Mouse (Mus musculus): ENCODE data around the gene Gm7271. TPM values are rescaled to one million over a fixed set of nuclear protein-coding genes. Genes with fewer than 3 reads are reported as not detected.

The Gm7271 gene
- not detected in 2 replicates for polyA plus RNA-seq (2012; rRNA removed)

GRCm38 (mm10) chr5:76483811-76484210 lies at the start of gene Gm7271:
TSS of gene Gm7271 (plus strand) at chr5:76484040.
- Histone ChIP-seq H3K27me3 (ENCODE audit: control insufficient read depth, insufficient read depth, low read length) (no peaks in the 10 kb centered on the region), H3K27ac (ENCODE audit: control insufficient read depth, insufficient read depth, low read length) (no peak within 1 kb of the TSS), H3K4me3 (ENCODE audit: control insufficient read depth, insufficient read depth, low read length) (no peak within 1 kb of the TSS), H3K36me3 (ENCODE audit: control insufficient read depth, insufficient read depth, low read length) (no peaks in the 10 kb centered on the region), H3K4me1 (replicated peaks; ENCODE audit: control insufficient read depth, insufficient read depth, low read length) (no peaks in the 10 kb centered on the region)
- TF ChIP-seq POLR2A (IDR thresholded peaks at IDR 0.05; ENCODE audit: control insufficient read depth, extremely low read depth, insufficient read depth, low read length, poor library complexity) (no peak), CTCF (IDR thresholded peaks at IDR 0.05; ENCODE audit: borderline replicate concordance, control insufficient read depth, extremely low read depth, insufficient read depth, low read length, poor library complexity) (no peak)
- 70% methylated on average over 5 of the region's 5 CpGs for WGBS
- no peak for DNase-seq

- H3K27me3 ChIP-seq (ENCODE audit: control insufficient read depth, insufficient read depth, low read length): no peaks in the 10 kb centered on the region
- WGBS: 93% methylated on average over 5 of the region's 5 CpGs
- H3K27ac ChIP-seq (ENCODE audit: control insufficient read depth, insufficient read depth, low read length): no peak overlapping the region
Measured at GRCm38 (mm10) chr5:76437100-76437499, 46.7 kb upstream of the Gm7271 start.

DNA sequence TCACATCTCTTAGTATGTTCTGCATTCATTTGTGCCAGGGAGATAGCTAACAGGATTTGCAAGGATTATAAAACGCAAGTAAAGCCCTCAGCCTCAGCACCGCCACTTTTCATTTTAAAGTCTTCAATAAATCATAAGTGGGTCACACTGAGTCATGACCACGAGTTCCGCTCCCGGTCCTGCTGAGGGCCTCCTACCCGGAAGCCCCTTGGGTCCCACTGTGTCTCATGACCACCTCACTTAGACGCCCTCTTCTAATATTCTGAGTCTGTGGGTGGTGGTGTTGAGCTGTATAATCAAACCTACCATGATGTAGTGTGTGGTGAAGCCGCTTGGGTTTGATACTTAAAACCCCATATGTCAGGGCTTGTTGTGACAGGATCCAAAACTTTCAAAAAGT lies 46.1 kb upstream of the Gm7271 start:
- no peak for DNase-seq
- Histone ChIP-seq H3K27me3 (ENCODE audit: control insufficient read depth, insufficient read depth, low read length) (no peaks in the 10 kb centered on the region), H3K27ac (ENCODE audit: control insufficient read depth, insufficient read depth, low read length) (no peak overlapping the region), H3K4me1 (replicated peaks; ENCODE audit: control insufficient read depth, insufficient read depth, low read length) (no peaks in the 10 kb centered on the region), H3K4me3 (ENCODE audit: control insufficient read depth, insufficient read depth, low read length) (no peak overlapping the region), H3K36me3 (ENCODE audit: control insufficient read depth, insufficient read depth, low read length) (no peaks in the 10 kb centered on the region)
- 75% methylated on average over 8 of the region's 8 CpGs for WGBS
- no peak for TF ChIP-seq POLR2A (IDR thresholded peaks at IDR 0.05; ENCODE audit: control insufficient read depth, extremely low read depth, insufficient read depth, low read length, poor library complexity)
- no peak for TF ChIP-seq CTCF (IDR thresholded peaks at IDR 0.05; ENCODE audit: borderline replicate concordance, control insufficient read depth, extremely low read depth, insufficient read depth, low read length, poor library complexity)

More at GRCm38 (mm10) chr5:76437100-76437499, 46.7 kb upstream of the Gm7271 start:
- DNase-seq: no peak
- Histone ChIP-seq H3K36me3 (ENCODE audit: control insufficient read depth, insufficient read depth, low read length) (no peaks in the 10 kb centered on the region), H3K4me3 (ENCODE audit: control insufficient read depth, insufficient read depth, low read length) (no peak overlapping the region), H3K4me1 (replicated peaks; ENCODE audit: control insufficient read depth, insufficient read depth, low read length) (no peaks in the 10 kb centered on the region)
- TF ChIP-seq POLR2A (IDR thresholded peaks at IDR 0.05; ENCODE audit: control insufficient read depth, extremely low read depth, insufficient read depth, low read length, poor library complexity) (no peak), CTCF (IDR thresholded peaks at IDR 0.05; ENCODE audit: borderline replicate concordance, control insufficient read depth, extremely low read depth, insufficient read depth, low read length, poor library complexity) (no peak)

DNA sequence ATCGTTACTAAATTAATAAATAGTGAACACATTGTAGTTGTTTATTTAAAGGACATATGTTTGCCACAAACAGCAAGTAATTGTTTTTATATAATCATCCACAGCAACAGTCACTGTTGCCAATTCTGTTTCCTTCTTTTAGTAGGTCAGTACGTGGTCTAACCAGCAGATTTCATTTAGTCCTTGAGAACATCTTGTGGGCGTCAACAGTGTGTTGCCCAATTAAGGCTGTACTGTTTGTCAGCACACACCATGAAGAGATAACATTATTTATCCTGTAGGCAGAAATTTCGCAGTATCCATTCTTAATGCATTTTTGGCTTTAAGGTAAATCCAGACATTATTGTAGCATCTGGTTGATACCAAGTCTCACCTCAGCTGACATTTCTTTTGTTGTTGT lies 42.4 kb upstream of the Gm7271 start:
- no peaks in the 10 kb centered on the region for H3K27me3 ChIP-seq (ENCODE audit: control insufficient read depth, insufficient read depth, low read length)
- no peak for TF ChIP-seq POLR2A (IDR thresholded peaks at IDR 0.05; ENCODE audit: control insufficient read depth, extremely low read depth, insufficient read depth, low read length, poor library complexity)
- no peak for TF ChIP-seq CTCF (IDR thresholded peaks at IDR 0.05; ENCODE audit: borderline replicate concordance, control insufficient read depth, extremely low read depth, insufficient read depth, low read length, poor library complexity)
- H3K4me3 ChIP-seq (ENCODE audit: control insufficient read depth, insufficient read depth, low read length): no peak overlapping the region
- H3K4me1 ChIP-seq (replicated peaks; ENCODE audit: control insufficient read depth, insufficient read depth, low read length): no peaks in the 10 kb centered on the region
- DNase-seq: no peak
- WGBS: 86% methylated on average over 4 of the region's 4 CpGs
- no peak overlapping the region for H3K27ac ChIP-seq (ENCODE audit: control insufficient read depth, insufficient read depth, low read length)
- H3K36me3 ChIP-seq (ENCODE audit: control insufficient read depth, insufficient read depth, low read length): no peaks in the 10 kb centered on the region

DNA sequence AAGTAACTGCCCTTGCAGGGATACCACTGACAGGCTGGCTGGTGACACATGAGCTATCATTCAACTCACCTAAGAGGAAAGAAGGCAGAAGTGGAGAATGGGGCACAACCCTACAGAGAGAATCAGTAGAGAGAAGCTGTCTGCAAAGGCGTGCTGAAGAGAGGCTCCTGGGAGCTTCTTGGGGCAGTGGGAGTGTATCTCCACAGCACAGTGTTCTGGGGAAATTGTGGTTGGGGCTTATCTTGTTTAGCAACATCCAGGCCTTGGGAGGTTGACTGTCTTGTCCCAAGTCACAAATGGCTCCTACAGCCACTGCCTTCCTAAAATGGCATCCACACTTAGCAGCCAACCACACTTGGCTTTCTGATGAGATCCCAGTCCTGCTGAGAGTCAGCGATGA lies 8.9 kb upstream of the Gm7271 start:
- Histone ChIP-seq H3K27me3 (ENCODE audit: control insufficient read depth, insufficient read depth, low read length) (no peaks in the 10 kb centered on the region), H3K27ac (ENCODE audit: control insufficient read depth, insufficient read depth, low read length) (no peak overlapping the region), H3K4me1 (replicated peaks; ENCODE audit: control insufficient read depth, insufficient read depth, low read length) (no peaks in the 10 kb centered on the region), H3K36me3 (ENCODE audit: control insufficient read depth, insufficient read depth, low read length) (no peaks in the 10 kb centered on the region), H3K4me3 (ENCODE audit: control insufficient read depth, insufficient read depth, low read length) (no peak overlapping the region)
- TF ChIP-seq POLR2A (IDR thresholded peaks at IDR 0.05; ENCODE audit: control insufficient read depth, extremely low read depth, insufficient read depth, low read length, poor library complexity) (no peak), CTCF (IDR thresholded peaks at IDR 0.05; ENCODE audit: borderline replicate concordance, control insufficient read depth, extremely low read depth, insufficient read depth, low read length, poor library complexity) (no peak)
- no peak for DNase-seq
- 89% methylated on average over 2 of the region's 2 CpGs for WGBS

DNA sequence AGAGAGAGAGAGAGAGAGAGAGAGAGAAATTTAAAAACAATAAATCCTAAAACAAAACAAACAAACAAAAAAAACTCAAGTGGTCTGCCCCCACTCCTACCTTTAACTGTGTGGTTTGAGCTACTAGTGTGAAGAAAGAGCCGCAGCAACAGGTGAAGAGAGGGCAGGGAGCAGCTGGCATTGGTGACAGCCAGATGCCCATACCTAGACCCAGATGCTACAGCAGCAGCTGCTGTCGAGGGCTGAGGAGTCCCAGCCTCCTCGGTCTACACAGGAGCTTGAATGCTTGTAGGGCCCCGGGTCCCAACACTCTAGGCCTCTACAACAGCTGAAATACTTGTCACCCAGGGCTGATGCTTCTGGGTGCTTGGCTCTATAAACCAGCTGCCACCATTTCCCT lies 7.0 kb upstream of the Gm7271 start:
- Histone ChIP-seq H3K27me3 (ENCODE audit: control insufficient read depth, insufficient read depth, low read length) (no peaks in the 10 kb centered on the region), H3K27ac (ENCODE audit: control insufficient read depth, insufficient read depth, low read length) (no peak overlapping the region), H3K36me3 (ENCODE audit: control insufficient read depth, insufficient read depth, low read length) (no peaks in the 10 kb centered on the region), H3K4me1 (replicated peaks; ENCODE audit: control insufficient read depth, insufficient read depth, low read length) (no peaks in the 10 kb centered on the region), H3K4me3 (ENCODE audit: control insufficient read depth, insufficient read depth, low read length) (no peak overlapping the region)
- 85% methylated on average over 4 of the region's 4 CpGs for WGBS
- TF ChIP-seq CTCF (IDR thresholded peaks at IDR 0.05; ENCODE audit: borderline replicate concordance, control insufficient read depth, extremely low read depth, insufficient read depth, low read length, poor library complexity) (no peak), POLR2A (IDR thresholded peaks at IDR 0.05; ENCODE audit: control insufficient read depth, extremely low read depth, insufficient read depth, low read length, poor library complexity) (no peak)
- no peak for DNase-seq

DNA sequence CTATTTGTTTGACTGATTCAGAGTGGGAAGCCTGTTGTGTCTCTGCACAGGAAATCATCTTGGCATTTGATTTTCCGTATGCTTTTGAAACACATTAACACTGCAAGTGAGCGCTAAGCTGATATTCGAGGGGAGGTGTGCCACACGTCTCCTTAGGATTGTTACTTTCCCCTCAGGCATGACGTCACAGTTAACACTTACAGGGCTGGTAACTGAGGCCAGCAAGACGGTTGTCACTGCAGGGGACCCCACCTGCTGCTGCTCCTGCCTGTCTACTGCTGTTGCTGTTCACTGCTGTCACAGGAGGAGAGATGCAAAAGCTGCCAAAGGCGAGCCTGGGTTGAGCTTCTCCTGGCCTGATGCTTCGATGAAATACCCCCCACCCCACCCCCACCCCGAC lies 6.1 kb upstream of the Gm7271 start:
- H3K27ac ChIP-seq (ENCODE audit: control insufficient read depth, insufficient read depth, low read length): no peak overlapping the region
- no peaks in the 10 kb centered on the region for H3K36me3 ChIP-seq (ENCODE audit: control insufficient read depth, insufficient read depth, low read length)
- 64% methylated on average over 9 of the region's 9 CpGs for WGBS
- no peak for DNase-seq
- no peaks in the 10 kb centered on the region for H3K4me1 ChIP-seq (replicated peaks; ENCODE audit: control insufficient read depth, insufficient read depth, low read length)
- no peaks in the 10 kb centered on the region for H3K27me3 ChIP-seq (ENCODE audit: control insufficient read depth, insufficient read depth, low read length)
- no peak overlapping the region for H3K4me3 ChIP-seq (ENCODE audit: control insufficient read depth, insufficient read depth, low read length)
- no peak for TF ChIP-seq POLR2A (IDR thresholded peaks at IDR 0.05; ENCODE audit: control insufficient read depth, extremely low read depth, insufficient read depth, low read length, poor library complexity)
- TF ChIP-seq CTCF (IDR thresholded peaks at IDR 0.05; ENCODE audit: borderline replicate concordance, control insufficient read depth, extremely low read depth, insufficient read depth, low read length, poor library complexity): no peak

All from thymus, adult 2 months (tissue).